Mouse (Mus musculus): Measurements from ENCODE around the gene R3hdm2. TPM values are rescaled to one million over a fixed set of nuclear protein-coding genes. Genes with fewer than 3 reads are reported as not detected.
A peak's percentile ranks its signal among the peaks of the same experiment; 100 is the strongest.

Gene R3hdm2
- polyA plus RNA-seq, 1 experiment from 2014 or later: 29.0 TPM

GRCm38 (mm10) chr10:127371023-127371422, 9.1 kb upstream of the R3hdm2 start:
- no peak for ATAC-seq (ENCODE audit: low FRiP score, low TSS enrichment)
- H3K9ac ChIP-seq (replicated peaks; ENCODE audit: low read length): no peak overlapping the region
- no peak overlapping the region for H3K4me3 ChIP-seq (ENCODE audit: low read length)
- no peaks in the 10 kb centered on the region for H3K27me3 ChIP-seq (ENCODE audit: insufficient read depth, low read length)
- H3K36me3 ChIP-seq (ENCODE audit: insufficient read depth, low read length): no peaks in the 10 kb centered on the region
- H3K9me3 ChIP-seq (ENCODE audit: low read length): no peaks in the 10 kb centered on the region
- H3K27ac ChIP-seq (ENCODE audit: low read length): no peak overlapping the region
- no peak overlapping the region for H3K4me2 ChIP-seq (replicated peaks; ENCODE audit: low read depth, low read length)
- H3K4me1 ChIP-seq (ENCODE audit: insufficient read depth, low read length): peaks cover 5% of the 10 kb centered on the region; the same call in 1 of the 2 replicates
- 69% methylated on average over 2 of the region's 2 CpGs for WGBS

- Histone ChIP-seq H3K4me3 (ENCODE audit: low read length) (no peak overlapping the region), H3K4me1 (ENCODE audit: insufficient read depth, low read length) (peaks cover 12% of the 10 kb centered on the region), H3K4me2 (replicated peaks; ENCODE audit: low read depth, low read length) (no peak overlapping the region), H3K27me3 (ENCODE audit: insufficient read depth, low read length) (no peaks in the 10 kb centered on the region), H3K36me3 (ENCODE audit: insufficient read depth, low read length) (no peaks in the 10 kb centered on the region), H3K27ac (ENCODE audit: low read length) (no peak overlapping the region), H3K9ac (replicated peaks; ENCODE audit: low read length) (no peak overlapping the region), H3K9me3 (ENCODE audit: low read length) (no peaks in the 10 kb centered on the region)
- ATAC-seq (ENCODE audit: low FRiP score, low TSS enrichment): no peak
- WGBS: 63% methylated on average over 3 of the region's 3 CpGs
Measured at GRCm38 (mm10) chr10:127377700-127378099, 2.4 kb upstream of the R3hdm2 start.

DNA sequence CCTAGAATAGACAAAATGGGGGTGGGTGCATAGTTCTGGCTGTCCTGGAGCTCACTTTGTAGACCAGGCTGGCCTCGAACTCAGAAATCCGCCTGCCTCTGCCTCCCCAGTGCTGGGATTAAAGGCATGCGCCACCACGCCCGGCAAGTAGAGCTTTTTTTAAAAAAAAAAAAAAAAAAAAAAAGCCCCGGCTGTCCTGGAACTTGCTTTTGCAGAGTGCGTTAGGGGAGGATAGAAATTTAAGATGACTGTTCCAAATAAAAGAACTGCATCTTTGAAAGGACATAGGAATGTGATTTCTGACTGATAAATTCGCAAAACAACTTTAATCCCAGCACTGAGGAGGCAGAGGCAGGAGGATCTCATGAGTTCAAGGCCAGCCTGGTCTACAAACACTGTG, 473 bp upstream of the R3hdm2 start:
- peak overlapping the region; percentile 96 for H3K9ac ChIP-seq (replicated peaks; ENCODE audit: low read length)

GRCm38 (mm10) chr10:127380767-127381742, 928 bp downstream of the R3hdm2 start:
- ATAC-seq (ENCODE audit: low FRiP score, low TSS enrichment): peak; percentile 88
- Histone ChIP-seq H3K36me3 (ENCODE audit: insufficient read depth, low read length) (0 out of 2 replicates have a peak, but pooled peaks cover 3% of the 10 kb centered on the region), H3K4me2 (replicated peaks; ENCODE audit: low read depth, low read length) (peak overlapping the region; percentile 59), H3K27ac (ENCODE audit: low read length) (peak overlapping the region; percentile 98), H3K9me3 (ENCODE audit: low read length) (no peaks in the 10 kb centered on the region), H3K4me3 (ENCODE audit: low read length) (peak overlapping the region; percentile 71), H3K9ac (replicated peaks; ENCODE audit: low read length) (peak overlapping the region; percentile 96), H3K27me3 (ENCODE audit: insufficient read depth, low read length) (no peaks in the 10 kb centered on the region), H3K4me1 (ENCODE audit: insufficient read depth, low read length) (peaks cover 17% of the 10 kb centered on the region)
- WGBS: under 1% methylated on average over 32 of the region's 79 CpGs

More for the DNA sequence above, 473 bp upstream of the R3hdm2 start:
- Histone ChIP-seq H3K27me3 (ENCODE audit: insufficient read depth, low read length) (no peaks in the 10 kb centered on the region), H3K27ac (ENCODE audit: low read length) (peak overlapping the region; percentile 98), H3K4me2 (replicated peaks; ENCODE audit: low read depth, low read length) (peak overlapping the region; percentile 59), H3K9me3 (ENCODE audit: low read length) (no peaks in the 10 kb centered on the region), H3K36me3 (ENCODE audit: insufficient read depth, low read length) (0 out of 2 replicates have a peak, but pooled peaks cover 3% of the 10 kb centered on the region), H3K4me1 (ENCODE audit: insufficient read depth, low read length) (peaks cover 13% of the 10 kb centered on the region), H3K4me3 (ENCODE audit: low read length) (peak overlapping the region; percentile 71)
- ATAC-seq (ENCODE audit: low FRiP score, low TSS enrichment): no peak
- WGBS: 89% methylated on average over 8 of the region's 8 CpGs

GRCm38 (mm10) chr10:127381743-127382134, 1.6 kb downstream of the R3hdm2 start:
- Histone ChIP-seq H3K4me3 (ENCODE audit: low read length) (peak overlapping the region; percentile 71), H3K27me3 (ENCODE audit: insufficient read depth, low read length) (no peaks in the 10 kb centered on the region), H3K9me3 (ENCODE audit: low read length) (no peaks in the 10 kb centered on the region), H3K4me2 (replicated peaks; ENCODE audit: low read depth, low read length) (peak overlapping the region; percentile 59), H3K4me1 (ENCODE audit: insufficient read depth, low read length) (peaks cover 17% of the 10 kb centered on the region), H3K27ac (ENCODE audit: low read length) (peak overlapping the region; percentile 98), H3K36me3 (ENCODE audit: insufficient read depth, low read length) (0 out of 2 replicates have a peak, but pooled peaks cover 3% of the 10 kb centered on the region), H3K9ac (replicated peaks; ENCODE audit: low read length) (peak overlapping the region; percentile 96)
- WGBS: 49% methylated on average over 2 of the region's 2 CpGs
- no peak for ATAC-seq (ENCODE audit: low FRiP score, low TSS enrichment)

GRCm38 (mm10) chr10:127391774-127392173, 11.6 kb downstream of the R3hdm2 start:
- Histone ChIP-seq H3K9me3 (ENCODE audit: low read length) (no peaks in the 10 kb centered on the region), H3K4me2 (replicated peaks; ENCODE audit: low read depth, low read length) (no peak overlapping the region), H3K27ac (ENCODE audit: low read length) (no peak overlapping the region), H3K9ac (replicated peaks; ENCODE audit: low read length) (no peak overlapping the region), H3K27me3 (ENCODE audit: insufficient read depth, low read length) (no peaks in the 10 kb centered on the region), H3K36me3 (ENCODE audit: insufficient read depth, low read length) (peaks cover 14% of the 10 kb centered on the region; the same call in 1 of the 2 replicates), H3K4me1 (ENCODE audit: insufficient read depth, low read length) (no peaks in the 10 kb centered on the region), H3K4me3 (ENCODE audit: low read length) (no peak overlapping the region)
- ATAC-seq (ENCODE audit: low FRiP score, low TSS enrichment): no peak
- WGBS: 88% methylated on average over 6 of the region's 6 CpGs

GRCm38 (mm10) chr10:127404701-127405100, 24.6 kb downstream of the R3hdm2 start:
- Histone ChIP-seq H3K4me1 (ENCODE audit: insufficient read depth, low read length) (no peaks in the 10 kb centered on the region), H3K9ac (replicated peaks; ENCODE audit: low read length) (no peak overlapping the region), H3K4me3 (ENCODE audit: low read length) (no peak overlapping the region), H3K4me2 (replicated peaks; ENCODE audit: low read depth, low read length) (no peak overlapping the region), H3K27me3 (ENCODE audit: insufficient read depth, low read length) (no peaks in the 10 kb centered on the region), H3K27ac (ENCODE audit: low read length) (no peak overlapping the region), H3K36me3 (ENCODE audit: insufficient read depth, low read length) (peaks cover 29% of the 10 kb centered on the region), H3K9me3 (ENCODE audit: low read length) (no peaks in the 10 kb centered on the region)
- ATAC-seq (ENCODE audit: low FRiP score, low TSS enrichment): no peak
- WGBS: 95% methylated on average over 3 of the region's 3 CpGs

GRCm38 (mm10) chr10:127407391-127407790, 27.3 kb downstream of the R3hdm2 start:
- no peak overlapping the region for H3K27ac ChIP-seq (ENCODE audit: low read length)
- no peak for ATAC-seq (ENCODE audit: low FRiP score, low TSS enrichment)
- H3K4me3 ChIP-seq (ENCODE audit: low read length): no peak overlapping the region
- peaks cover 13% of the 10 kb centered on the region for H3K4me1 ChIP-seq (ENCODE audit: insufficient read depth, low read length)
- H3K4me2 ChIP-seq (replicated peaks; ENCODE audit: low read depth, low read length): no peak overlapping the region
- H3K9ac ChIP-seq (replicated peaks; ENCODE audit: low read length): no peak overlapping the region
- H3K9me3 ChIP-seq (ENCODE audit: low read length): no peaks in the 10 kb centered on the region
- 61% methylated on average over 4 of the region's 4 CpGs for WGBS
- H3K36me3 ChIP-seq (ENCODE audit: insufficient read depth, low read length): peaks cover 8% of the 10 kb centered on the region; the same call in 1 of the 2 replicates
- H3K27me3 ChIP-seq (ENCODE audit: insufficient read depth, low read length): no peaks in the 10 kb centered on the region

GRCm38 (mm10) chr10:127412101-127412500, 32.0 kb downstream of the R3hdm2 start:
- Histone ChIP-seq H3K9ac (replicated peaks; ENCODE audit: low read length) (no peak overlapping the region), H3K4me3 (ENCODE audit: low read length) (no peak overlapping the region), H3K36me3 (ENCODE audit: insufficient read depth, low read length) (0 out of 2 replicates have a peak, but pooled peaks cover 5% of the 10 kb centered on the region), H3K4me2 (replicated peaks; ENCODE audit: low read depth, low read length) (no peak overlapping the region), H3K27me3 (ENCODE audit: insufficient read depth, low read length) (no peaks in the 10 kb centered on the region), H3K9me3 (ENCODE audit: low read length) (no peaks in the 10 kb centered on the region), H3K4me1 (ENCODE audit: insufficient read depth, low read length) (peaks cover 16% of the 10 kb centered on the region), H3K27ac (ENCODE audit: low read length) (peak overlapping the region; percentile 11; the same call in 1 of the 2 replicates)
- ATAC-seq (ENCODE audit: low FRiP score, low TSS enrichment): no peak
- WGBS: 40% methylated on average over 5 of the region's 5 CpGs

DNA sequence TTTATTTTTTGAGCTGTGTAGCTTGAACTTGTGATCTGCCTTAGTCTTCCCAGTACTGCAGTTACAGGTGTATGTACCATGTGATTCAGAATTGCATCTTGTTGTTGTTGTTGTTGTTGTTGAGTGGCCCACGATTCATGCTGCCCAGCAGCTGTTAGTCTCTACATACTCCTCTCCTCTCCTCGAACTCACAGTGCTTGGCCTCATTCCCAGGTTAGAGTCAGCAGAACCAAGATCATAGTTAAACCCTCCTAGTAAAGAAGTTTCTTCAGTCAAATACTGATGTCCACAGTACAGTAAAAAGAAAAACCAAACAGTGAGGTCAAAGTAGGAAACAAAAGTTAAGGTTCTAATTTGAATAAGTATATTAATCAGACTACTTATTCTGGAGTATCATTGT, 32.6 kb downstream of the R3hdm2 start:
- Histone ChIP-seq H3K27me3 (ENCODE audit: insufficient read depth, low read length) (no peaks in the 10 kb centered on the region), H3K4me2 (replicated peaks; ENCODE audit: low read depth, low read length) (no peak overlapping the region), H3K4me3 (ENCODE audit: low read length) (no peak overlapping the region), H3K36me3 (ENCODE audit: insufficient read depth, low read length) (0 out of 2 replicates have a peak, but pooled peaks cover 5% of the 10 kb centered on the region), H3K9me3 (ENCODE audit: low read length) (no peaks in the 10 kb centered on the region), H3K9ac (replicated peaks; ENCODE audit: low read length) (no peak overlapping the region), H3K4me1 (ENCODE audit: insufficient read depth, low read length) (peaks cover 16% of the 10 kb centered on the region), H3K27ac (ENCODE audit: low read length) (no peak overlapping the region)
- ATAC-seq (ENCODE audit: low FRiP score, low TSS enrichment): no peak
- 72% methylated on average over 2 of the region's 2 CpGs for WGBS
